Mouse (Mus musculus): ENCODE results near the gene Gm10715. TPM values are rescaled to one million over a fixed set of nuclear protein-coding genes. Genes with fewer than 3 reads are reported as not detected.
"Not testable (repeated sequence)": the region's sequence is repeated elsewhere in the genome, so short reads cannot be mapped to it uniquely, and the experiment has no call there.

The Gm10715 gene
- total RNA-seq, 2 experiments from 2014 or later = not detected

DNA sequence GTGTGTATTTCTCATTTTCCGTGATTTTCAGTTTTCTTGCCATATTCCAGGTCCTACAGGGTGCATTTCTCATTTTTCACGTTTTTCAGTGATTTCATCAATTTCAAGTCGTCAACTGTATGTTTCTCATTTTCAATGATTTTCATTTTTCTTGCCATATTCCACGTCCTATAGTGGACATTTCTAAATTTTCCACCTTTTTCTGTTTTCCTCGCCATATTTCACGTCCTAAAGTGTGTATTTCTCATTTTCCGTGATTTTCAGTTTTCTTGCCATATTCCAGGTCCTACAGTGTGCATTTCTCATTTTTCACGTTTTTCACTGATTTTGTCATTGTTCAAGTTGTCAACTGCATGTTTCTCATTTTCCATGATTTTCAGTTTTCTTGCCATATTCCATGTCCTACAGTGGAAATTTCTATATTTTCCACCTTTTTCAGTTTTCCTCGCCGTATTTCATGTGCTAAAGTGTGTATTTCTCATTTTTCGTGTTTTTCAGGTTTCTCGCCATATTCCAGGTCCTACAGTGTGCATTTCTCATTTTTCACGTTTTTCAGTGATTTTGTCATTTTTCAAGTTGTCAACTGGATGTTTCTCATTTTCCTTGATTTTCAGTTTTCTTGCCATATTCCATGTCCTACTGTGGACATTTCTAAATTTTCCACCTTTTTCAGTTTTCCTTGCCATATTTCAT lies 14.2 kb upstream of the Gm10715 start:
- intact Hi-C loops (cut with DNase I); H3K27ac ChIP-seq; H3K4me3 ChIP-seq: not testable (repeated sequence)
- peak; percentile 16 for DNase-seq

GRCm38 (mm10) chr9:3023312-3023984 lies 13.2 kb upstream of the Gm10715 start, which contains the start of gene Gm10718:
Gene Gm10718 (plus strand): TSS chr9:3023547.
- H3K27ac ChIP-seq; intact Hi-C loops (cut with DNase I); DNase-seq; H3K4me3 ChIP-seq: not testable (repeated sequence)

DNA sequence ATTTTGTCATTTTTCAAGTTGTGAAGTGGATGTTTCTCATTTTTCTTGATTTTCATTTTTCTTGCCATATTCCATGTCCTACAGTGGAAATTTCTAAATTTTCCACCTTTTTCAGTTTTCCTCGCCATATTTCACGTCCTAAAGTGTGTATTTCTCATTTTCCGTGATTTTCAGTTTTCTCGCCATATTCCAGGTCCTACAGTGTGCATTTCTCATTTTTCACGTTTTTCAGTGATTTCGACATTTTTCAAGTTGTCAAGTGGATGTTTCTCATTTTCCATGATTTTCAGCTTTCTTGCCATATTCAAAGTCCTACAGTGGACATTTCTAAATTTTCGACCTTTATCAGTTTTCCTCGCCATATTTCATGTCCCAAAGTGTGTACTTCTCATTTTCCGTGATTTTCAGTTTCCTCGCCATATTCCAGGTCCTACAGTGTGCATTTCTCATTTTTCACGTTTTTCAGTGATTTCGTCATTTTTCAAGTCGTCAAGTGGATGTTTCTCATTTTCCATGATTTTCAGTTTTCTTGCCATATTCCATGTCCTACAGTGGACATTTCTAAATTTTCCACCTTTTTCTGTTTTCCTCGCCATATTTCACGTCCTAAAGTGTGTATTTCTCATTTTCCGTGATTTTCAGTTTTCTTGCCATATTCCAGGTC lies 12.6 kb upstream of the Gm10715 start:
- H3K4me3 ChIP-seq; H3K27ac ChIP-seq; intact Hi-C loops (cut with DNase I); DNase-seq: not testable (repeated sequence)

DNA sequence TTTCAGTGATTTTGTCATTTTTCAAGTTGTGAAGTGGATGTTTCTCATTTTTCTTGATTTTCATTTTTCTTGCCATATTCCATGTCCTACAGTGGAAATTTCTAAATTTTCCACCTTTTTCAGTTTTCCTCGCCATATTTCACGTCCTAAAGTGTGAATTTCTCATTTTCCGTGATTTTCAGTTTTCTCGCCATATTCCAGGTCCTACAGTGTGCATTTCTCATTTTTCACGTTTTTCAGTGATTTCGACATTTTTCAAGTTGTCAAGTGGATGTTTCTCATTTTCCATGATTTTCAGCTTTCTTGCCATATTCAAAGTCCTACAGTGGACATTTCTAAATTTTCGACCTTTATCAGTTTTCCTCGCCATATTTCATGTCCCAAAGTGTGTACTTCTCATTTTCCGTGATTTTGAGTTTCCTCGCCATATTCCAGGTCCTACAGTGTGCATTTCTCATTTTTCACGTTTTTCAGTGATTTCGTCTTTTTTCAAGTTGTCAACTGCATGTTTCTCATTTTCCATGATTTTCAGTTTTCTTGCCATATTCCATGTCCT lies 11.7 kb upstream of the Gm10715 start, which contains the start of gene Gm10717:
Gene Gm10717 (plus strand): TSS at position 506 of the 556 bp plus-strand sequence.
- not testable (repeated sequence) for H3K4me3 ChIP-seq, DNase-seq

DNA sequence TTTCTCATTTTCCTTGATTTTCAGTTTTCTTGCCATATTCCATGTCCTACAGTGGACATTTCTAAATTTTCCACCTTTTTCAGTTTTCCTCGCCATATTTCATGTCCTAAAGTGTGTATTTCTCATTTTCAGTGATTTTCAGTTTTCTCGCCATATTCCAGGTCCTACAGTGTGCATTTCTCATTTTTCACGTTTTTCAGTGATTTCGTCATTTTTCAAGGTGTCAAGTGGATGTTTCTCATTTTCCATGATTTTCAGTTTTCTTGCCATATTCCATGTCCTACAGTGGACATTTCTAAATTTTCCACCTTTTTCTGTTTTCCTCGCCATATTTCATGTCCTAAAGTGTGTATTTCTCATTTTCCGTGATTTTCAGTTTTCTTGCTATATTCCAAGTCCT lies 11.0 kb upstream of the Gm10715 start:
- H3K27ac ChIP-seq; intact Hi-C loops (cut with DNase I); H3K4me3 ChIP-seq; DNase-seq: not testable (repeated sequence)

More for the DNA sequence above, 11.7 kb upstream of the Gm10715 start, which contains the start of gene Gm10717:
- H3K27ac ChIP-seq; intact Hi-C loops (cut with DNase I): not testable (repeated sequence)

DNA sequence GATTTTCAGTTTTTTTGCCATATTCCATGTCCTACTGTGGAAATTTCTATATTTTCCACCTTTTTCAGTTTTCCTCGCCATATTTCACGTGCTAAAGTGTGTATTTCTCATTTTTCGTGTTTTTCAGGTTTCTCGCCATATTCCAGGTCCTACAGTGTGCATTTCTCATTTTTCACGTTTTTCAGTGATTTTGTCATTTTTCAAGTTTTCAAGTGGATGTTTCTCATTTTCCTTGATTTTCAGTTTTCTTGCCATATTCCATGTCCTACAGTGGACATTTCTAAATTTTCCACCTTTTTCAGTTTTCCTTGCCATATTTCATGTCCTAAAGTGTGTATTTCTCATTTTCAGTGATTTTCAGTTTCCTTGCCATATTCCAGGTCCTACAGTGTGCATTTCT lies 10.5 kb upstream of the Gm10715 start:
- H3K27ac ChIP-seq; H3K4me3 ChIP-seq; DNase-seq; intact Hi-C loops (cut with DNase I): not testable (repeated sequence)

DNA sequence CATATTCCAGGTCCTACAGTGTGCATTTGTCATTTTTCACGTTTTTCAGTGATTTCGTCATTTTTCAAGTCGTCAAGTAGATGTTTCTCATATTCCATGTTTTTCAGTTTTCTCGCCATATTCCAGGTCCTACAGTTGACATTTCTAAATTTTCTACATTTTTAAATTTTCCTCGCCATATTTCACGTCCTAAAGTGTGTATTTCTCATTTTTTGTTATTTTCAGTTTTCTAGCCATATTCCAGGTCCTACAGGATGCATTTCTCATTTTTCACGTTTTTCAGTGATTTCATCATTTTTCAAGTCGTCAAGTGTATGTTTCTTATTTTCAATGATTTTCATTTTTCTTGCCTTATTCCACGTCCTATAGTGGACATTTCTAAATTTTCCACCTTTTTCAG lies 9.9 kb upstream of the Gm10715 start:
- H3K27ac ChIP-seq; H3K4me3 ChIP-seq; intact Hi-C loops (cut with DNase I); DNase-seq: not testable (repeated sequence)

- DNase-seq; H3K4me3 ChIP-seq; H3K27ac ChIP-seq; intact Hi-C loops (cut with DNase I): not testable (repeated sequence)
Measured at GRCm38 (mm10) chr9:3027200-3027599, 9.5 kb upstream of the Gm10715 start.

DNA sequence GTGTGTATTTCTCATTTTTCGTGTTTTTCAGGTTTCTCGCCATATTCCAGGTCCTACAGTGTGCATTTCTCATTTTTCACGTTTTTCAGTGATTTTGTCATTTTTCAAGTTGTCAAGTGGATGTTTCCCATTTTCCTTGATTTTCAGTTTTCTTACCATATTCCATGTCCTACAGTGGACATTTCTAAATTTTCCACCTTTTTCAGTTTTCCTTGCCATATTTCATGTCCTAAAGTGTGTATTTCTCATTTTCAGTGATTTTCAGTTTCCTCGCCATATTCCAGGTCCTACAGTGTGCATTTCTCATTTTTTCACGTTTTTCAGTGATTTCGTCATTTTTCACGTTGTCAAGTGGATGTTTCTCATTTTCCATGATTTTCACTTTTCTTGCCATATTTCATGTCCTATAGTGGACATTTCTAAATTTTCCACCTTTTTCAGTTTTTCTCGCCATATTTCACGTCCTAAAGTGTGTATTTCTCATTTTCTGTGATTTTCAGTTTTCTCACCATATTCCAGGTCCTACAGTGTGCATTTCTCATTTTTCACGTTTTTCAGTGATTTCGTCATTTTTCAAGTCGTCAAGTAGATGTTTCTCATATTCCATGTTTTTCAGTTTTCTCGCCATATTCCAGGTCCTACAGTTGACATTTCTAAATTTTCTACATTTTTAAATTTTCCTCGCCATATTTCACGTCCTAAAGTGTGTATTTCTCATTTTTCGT lies 7.2 kb upstream of the Gm10715 start:
- H3K4me3 ChIP-seq; H3K27ac ChIP-seq; DNase-seq; intact Hi-C loops (cut with DNase I): not testable (repeated sequence)

DNA sequence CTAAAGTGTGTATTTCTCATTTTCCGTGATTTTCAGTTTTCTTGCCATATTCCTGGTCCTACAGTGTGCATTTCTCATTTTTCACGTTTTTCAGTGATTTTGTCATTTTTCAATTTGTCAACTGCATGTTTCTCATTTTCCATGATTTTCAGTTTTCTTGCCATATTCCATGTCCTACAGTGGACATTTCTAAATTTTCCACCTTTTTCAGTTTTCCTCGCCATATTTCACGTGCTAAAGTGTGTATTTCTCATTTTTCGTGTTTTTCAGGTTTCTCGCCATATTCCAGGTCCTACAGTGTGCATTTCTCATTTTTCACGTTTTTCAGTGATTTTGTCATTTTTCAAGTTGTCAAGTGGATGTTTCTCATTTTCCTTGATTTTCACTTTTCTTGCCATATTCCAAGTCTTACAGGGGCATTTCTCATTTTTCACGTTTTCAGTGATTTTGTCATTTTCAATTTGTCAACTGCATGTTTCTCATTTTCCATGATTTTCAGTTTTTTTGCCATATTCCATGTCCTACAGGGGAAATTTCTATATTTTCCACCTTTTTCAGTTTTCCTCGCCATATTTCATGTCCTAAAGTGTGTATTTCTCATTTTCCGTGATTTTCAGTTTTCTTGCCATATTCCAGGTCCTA lies 5.9 kb upstream of the Gm10715 start:
- H3K4me3 ChIP-seq; DNase-seq; intact Hi-C loops (cut with DNase I); H3K27ac ChIP-seq: not testable (repeated sequence)

GRCm38 (mm10) chr9:3034299-3034698 lies 2.4 kb upstream of the Gm10715 start, which contains the start of gene Gm17535:
Gene Gm17535 (plus strand): TSS chr9:3034599.
- H3K27ac ChIP-seq; intact Hi-C loops (cut with DNase I); DNase-seq; H3K4me3 ChIP-seq: not testable (repeated sequence)

DNA sequence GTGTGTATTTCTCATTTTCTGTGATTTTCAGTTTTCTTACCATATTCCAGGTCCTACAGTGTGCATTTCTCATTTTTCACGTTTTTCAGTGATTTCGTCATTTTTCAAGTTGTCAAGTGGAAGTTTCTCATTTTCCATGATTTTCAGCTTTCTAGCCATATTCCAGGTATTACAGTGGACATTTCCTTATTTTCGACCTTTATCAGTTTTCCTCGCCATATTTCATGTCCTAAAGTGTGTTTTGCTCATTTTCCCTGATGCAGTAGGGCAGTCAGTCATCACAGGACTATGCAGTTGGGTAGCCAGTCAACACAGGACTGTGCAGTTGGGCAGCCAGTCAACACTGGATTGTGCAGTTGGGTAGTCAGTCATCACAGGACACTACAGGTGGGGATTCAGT lies 1.5 kb downstream of the Gm10715 start:
- H3K27ac ChIP-seq; H3K4me3 ChIP-seq; intact Hi-C loops (cut with DNase I); DNase-seq: not testable (repeated sequence)

Small RNA genes within 50 kb of the gene (microRNA-seq; reads per million reads assigned to microRNA genes)
- not detected for gene Mir101c

Other genes starting within 250 kb of the Gm10715 start
- gene Gm10722, start 36.0 kb upstream of the Gm10715 start, total RNA-seq (2021) = not detected
- not detected for gene Gm11168, start 33.5 kb upstream of the Gm10715 start, total RNA-seq (2021)
- gene Gm10721, start 23.7 kb upstream of the Gm10715 start, total RNA-seq (2021) = not detected
- gene Gm10720, start 21.2 kb upstream of the Gm10715 start, total RNA-seq (2021) = not detected
- not detected for gene Gm10719, start 19.5 kb upstream of the Gm10715 start, total RNA-seq (2021)
- not detected for gene Gm10718, start 13.3 kb upstream of the Gm10715 start, total RNA-seq (2021)
- not detected for gene Gm10717, start 11.5 kb upstream of the Gm10715 start, total RNA-seq (2021)
- gene Gm17535, start 2.3 kb upstream of the Gm10715 start, total RNA-seq (2021) = not detected